Mouse (Mus musculus) neural tube, embryonic 10.5 days (tissue): ENCODE data around the gene Lypd6.

Experiments
- DNase-seq: peaks from one replicate; pipeline ENCODE4 v3.0.0-alpha.2; 2017; ENCODE audit warnings: low spot score; ENCODE audit errors: extremely low spot score

Lypd6 gene

DNA sequence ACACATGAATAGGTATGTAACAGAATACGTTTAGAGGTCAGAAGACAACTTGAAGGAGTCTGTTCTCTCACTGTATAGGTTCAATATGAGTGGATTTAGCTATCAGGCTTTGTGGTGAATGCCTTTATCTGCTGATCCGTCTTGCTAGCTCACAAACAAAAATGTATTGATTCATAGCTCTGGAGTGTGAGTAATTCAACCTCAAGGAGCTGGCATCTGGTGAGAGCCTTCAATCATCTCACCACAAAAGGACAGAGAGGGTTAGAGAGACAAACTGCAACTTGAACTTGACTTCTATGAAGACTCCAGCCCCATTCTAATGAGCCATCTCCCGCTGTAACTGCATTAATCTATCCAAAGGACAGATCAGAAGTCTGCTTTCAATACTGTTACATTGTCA, 40.6 kb downstream of the Lypd6 start:
- no peak for DNase-seq

DNA sequence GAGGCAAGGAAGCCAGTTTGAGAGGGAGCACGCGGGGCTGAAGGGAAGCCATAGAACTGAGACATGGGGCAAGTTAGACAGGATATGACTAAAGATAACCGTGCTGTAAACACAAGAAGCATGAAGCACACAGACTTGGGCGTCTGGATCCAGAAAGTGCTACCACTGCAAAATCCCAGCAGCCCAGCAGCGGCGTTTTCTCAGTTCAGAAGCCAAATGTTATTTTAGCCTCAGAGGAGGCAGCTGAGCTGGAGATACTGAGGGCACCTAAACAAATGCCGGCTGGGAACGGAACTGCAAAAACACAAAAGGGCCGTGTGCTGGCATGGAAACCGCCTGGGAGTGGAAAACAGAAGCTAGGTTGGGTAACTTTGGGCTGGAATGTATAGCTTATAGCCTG, 43.9 kb downstream of the Lypd6 start:
- DNase-seq, result no peak

DNA sequence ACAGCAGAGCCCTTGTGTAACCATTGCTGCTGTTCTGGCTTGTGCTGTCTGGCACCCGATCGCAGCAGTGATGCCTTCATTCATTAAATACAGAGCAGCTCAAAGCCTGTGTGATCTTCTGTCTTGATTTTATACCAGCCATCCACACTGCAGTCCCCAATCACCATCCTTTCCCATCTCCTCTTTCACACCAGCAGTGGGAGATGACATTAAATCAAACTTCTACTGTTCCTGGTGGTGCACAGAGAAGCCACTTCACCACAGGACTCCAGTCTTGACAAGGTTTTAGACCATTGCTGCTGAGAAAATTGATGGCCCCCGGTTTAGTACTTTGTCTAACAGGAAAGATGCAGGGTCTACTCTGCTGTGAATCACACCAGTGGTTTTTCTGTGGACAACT, 44.9 kb downstream of the Lypd6 start:
- no peak for DNase-seq

DNA sequence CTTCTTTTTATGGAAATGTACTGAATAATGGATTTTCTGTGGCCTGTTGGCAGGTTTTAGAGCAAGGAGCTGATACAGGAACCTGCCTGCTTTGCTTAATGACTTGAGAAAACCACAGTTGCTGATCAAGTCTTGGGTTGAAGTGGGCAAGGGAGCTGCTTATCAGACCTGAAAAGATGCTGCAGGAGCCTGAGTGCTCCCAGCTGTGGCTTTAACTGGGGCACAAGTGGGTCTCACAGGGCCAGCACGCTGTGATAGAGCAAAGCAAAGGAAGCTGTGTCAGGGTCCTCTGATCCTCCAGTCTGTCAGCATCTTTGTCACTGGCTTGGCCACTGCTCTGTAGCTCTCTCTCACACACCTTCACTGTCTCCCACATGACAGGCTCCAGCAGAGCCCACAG, 45.4 kb downstream of the Lypd6 start:
- DNase-seq, result no peak

DNA sequence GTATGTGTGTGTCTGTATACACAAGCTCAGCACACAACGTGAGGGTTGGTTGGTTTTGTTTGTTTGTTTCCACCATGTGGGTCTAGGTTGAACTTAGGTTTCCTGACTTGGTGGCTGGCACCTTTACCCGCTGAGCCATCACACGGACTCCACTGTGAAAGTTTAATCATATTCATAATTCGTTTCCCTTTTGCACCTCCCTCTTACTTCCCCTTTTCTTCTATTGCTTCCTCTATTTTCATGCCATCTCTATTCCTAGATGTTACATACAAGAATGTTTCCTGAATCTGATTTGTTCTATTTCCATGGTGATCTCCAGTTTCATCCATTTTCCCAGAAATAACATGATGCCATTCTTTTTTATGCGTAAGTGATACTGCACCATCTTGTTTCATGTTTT, 46.2 kb downstream of the Lypd6 start:
- no peak for DNase-seq

DNA sequence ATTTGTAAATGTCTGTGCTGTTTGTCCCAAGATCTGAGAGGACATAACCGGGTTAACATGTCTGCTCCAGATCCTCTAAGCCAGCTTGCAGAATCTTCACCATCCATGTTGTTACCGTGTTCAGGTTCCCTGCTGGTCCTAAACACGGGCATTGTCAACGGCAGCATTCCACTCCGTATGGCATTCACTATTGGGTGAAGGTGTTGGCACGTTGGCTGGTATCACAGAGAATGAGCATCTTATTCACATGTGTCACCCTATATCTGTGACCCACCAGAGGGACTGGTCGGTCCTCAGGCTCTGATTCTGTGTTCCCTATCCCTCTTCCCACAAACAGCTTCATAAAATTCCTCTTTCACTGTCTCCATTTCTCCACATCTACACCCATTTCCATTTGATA, 52.9 kb downstream of the Lypd6 start:
- DNase-seq, result no peak

DNA sequence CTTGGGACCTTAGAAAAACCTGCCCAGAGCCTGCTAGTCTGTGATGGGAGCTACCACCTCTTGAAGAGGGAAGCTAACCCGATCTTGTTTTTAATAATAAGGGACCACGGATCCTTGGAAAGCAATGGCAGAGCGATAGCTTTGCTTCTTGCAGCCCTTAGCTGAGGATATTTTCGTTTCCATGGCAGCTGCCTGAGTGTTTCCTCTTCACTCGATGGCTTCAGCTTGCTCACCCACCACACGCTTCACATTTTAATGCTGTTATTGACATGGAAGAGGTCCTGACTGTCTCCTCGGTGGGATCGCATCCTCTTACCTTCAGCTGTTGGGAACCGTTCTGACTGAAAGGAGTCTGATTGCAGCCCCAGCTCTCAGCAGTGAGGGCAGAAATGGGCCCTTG, 54.6 kb downstream of the Lypd6 start:
- DNase-seq, result no peak

DNA sequence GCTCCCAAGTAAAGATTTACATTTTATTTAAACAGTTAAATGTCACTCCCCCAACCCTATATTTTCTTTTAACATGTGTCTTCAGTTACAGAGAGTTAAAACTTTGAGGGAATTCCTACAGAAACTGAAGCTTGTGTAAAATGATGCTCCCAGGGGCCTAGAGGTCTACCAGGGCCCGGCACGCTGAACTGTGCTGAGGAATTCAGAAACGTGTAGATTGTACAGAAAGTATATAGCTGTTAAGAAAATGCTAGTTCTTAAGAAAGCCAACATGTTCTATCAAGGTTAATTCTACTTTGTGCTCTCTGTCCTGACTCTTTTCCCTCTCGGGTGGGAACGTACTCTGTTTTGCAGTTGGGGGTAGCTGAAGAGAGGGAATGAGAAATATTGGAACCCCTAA, 57.1 kb downstream of the Lypd6 start:
- DNase-seq, result no peak

DNA sequence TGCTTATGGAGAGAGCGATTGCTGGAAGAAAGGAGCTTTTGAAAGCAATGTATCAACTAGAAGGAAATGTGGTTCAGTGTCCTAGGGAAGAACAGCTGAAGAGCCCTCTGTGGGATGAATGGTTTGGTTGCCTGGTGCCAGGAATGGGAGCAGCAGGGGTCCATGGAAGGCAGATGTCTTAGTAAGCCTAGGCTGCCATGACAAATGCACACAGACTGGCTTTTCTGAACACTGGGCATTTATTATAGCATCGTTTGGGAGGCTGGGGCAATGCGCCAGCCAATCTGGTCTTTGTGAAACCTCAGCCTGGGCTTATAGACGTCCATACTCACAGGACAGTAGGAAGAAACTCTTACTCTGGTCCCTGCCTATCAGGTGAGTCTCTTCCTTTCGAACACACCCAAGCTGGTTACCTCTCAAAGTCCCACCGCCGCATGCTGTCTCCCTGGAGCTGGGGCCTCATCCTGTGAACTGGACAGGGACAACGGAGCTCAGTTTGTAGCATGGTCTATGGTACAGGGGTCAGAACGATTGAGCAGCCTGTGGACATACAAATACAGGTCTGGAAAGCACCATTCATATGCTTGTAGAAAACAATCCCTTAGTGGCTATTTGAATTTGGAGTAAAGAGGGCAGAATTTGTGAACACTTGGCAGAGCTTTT, 61.4 kb downstream of the Lypd6 start:
- peak; percentile 11 for DNase-seq

DNA sequence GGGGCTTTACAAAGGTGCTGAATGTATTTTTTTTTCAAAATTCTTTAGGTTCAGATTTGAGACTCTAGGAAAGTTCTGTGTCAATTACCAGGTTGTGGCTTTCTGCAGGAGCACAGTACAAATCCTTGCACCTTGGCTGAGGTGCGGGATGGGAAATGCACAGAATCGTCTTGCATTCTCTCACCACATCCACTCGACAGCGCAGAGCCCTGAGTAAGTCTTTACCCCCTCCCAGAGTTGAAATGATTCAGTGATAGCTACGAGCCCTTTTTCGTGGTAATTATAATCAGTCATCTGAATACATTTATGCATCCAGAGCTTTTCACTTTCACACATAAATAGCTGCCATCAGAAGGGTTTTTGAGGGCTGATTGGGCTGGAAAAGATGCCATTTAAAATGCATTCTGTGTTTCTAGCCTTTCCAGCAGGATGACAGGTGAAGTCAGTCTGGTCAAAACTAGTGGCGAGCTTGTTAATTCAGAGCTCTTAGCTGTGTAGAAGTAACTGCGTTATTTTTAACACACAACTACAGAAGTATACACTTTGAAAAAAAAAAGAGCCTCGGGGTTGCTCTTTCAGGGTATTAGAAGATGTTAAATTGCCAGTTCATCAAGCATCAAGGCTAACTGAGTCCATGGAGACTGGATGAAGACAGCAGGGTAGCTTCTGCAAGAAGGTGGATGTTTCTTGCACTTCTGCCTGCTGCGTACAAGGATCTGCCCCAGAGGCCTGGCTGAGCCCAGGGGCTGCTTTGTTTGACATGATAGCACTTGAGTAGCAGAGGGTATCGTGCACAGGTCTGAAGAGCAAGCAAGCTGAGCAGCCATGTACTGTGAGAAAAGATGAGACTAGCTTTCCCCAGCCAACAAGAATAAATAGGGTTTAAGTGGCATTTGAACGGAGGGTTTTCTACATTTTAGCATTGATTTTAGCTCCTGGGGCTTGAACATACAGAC, 62.4 kb downstream of the Lypd6 start:
- peak; percentile 6 for DNase-seq

DNA sequence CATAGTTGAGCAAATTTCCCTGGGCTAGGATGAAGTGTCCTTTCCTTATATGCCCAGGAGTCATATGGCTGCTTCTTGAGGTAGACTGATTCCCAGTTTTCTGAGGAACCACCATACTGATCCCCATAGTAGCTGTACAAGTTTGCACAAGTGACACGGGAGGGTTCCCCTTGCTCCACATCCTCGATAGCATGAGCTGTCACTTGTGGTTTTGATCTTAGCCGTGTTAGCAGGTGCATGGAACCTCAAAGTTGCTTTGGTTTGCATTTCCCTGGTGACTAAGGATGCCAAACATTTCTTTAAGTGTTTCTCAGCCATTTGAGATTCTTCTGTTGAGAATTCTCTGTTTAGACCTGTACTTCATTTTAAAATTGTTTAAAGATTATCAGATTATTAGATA, 64.4 kb downstream of the Lypd6 start:
- DNase-seq, result no peak

DNA sequence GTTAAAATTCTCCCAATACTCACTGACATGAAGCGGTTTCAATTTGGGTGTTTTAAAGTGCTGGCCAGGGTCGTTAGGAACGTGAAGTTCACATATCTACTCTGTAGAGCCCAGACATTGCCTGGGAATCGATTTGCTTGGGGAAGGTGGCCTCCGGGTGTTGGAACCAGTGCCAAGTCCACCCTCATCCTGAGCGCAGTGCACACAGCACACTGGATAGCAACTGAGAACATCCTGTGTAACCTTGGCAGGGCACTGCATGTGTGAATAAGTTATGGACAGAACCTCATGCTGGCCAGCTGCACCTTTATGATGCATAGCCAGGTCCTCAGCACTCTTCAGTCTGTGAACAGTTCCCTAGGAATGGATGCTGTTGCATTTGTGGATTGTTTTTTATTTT, 77.4 kb downstream of the Lypd6 start:
- DNase-seq, result no peak

DNA sequence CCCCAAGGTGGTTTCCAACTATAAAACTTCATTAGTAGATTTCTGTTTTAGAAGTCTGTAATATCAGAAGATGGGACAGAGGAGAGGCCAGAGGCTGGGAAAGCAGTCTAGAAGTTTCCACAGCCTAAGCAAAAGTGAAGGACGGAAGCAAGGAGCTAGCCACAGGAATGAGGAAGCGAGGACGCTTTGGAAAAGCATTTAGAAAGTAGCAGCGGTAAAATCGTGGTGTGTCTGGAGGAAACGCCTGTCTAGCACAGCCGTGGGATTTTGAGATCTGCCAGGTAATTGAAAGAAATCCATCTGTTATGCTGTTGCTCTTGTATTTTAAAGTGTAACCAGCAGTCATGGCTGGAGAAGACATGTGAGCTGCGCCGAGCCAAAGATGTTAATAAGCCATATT, 81.1 kb downstream of the Lypd6 start:
- DNase-seq, result no peak

DNA sequence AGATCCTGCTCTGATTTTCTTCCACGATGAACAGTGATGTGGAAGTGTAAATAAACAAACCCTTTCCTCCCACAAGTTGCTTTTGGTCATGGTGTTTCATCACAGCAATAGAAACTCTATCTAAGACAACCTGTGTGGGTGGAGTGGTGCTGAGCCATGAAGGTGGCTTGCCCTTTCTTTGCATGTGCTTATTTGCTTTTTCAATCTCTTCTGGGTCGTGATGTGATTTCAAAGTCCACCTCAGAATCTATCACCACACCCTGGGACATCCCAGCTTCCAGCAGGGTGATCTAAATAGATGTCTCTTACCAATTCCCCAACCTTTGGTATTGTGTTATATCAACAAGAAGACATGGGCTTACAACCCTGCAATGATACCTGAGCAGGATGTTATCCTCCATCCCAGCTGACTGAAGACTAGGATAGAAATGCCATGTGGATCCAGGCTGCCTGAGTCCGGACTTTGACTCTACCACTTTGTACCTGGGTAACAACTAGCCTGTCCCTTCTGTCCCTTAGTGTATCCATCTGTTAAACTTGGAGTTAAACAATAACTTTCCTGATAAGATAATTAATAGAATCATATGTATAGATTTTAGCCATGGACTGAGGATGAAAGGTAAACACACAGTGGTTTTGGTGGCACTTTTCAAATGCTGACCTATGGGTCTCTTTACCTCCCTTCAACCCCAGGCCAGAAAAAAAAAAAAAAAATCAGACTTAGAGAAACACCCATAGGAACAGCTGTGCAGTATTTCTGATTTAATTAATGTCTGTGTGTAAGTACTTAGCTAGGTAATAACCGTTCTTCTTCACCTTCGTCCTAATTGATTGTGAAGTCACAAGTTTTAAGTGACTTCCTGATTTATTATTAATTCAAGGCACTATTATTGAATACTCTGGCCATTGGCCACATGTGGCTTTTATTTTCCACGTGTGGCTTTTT, 83.3 kb downstream of the Lypd6 start:
- DNase-seq, result no peak

DNA sequence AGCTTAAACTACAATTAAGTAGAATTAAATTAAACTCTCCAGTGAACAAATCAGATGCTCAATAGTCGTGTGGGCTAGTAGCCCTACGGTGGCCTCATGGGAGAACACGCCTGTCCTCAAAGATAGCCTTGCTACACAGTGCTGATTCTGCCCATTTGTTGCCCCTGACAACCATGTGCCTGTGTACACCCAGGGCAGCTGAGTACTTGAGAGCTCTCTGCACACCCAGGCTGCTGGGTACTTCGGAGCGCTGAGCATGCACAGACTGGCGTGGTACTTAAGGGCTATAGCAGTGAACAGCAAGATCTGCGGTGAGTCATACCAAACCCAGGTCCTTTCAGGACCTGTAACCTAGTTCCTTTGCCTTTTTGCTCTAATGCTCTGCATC, 84.0 kb downstream of the Lypd6 start:
- no peak for DNase-seq

DNA sequence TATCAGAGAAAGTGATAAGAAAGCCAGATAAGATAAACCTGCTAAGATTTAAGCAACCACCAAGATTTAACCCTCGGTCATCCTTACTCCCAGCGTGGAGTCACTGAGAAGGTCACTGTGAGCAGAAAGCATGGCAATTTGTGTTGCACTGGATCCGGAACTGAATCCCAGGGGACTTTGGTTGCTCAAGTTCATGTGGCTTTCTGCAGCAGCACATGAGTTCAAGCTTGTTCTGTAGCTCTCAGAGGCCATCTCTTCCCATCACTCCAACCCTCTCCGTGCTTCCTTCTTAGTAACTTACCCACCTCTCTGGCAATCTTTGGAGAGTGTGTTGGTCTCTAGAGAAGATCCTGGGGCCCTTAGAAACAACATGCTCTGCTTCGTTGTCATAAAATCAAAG, 84.6 kb downstream of the Lypd6 start:
- no peak for DNase-seq

DNA sequence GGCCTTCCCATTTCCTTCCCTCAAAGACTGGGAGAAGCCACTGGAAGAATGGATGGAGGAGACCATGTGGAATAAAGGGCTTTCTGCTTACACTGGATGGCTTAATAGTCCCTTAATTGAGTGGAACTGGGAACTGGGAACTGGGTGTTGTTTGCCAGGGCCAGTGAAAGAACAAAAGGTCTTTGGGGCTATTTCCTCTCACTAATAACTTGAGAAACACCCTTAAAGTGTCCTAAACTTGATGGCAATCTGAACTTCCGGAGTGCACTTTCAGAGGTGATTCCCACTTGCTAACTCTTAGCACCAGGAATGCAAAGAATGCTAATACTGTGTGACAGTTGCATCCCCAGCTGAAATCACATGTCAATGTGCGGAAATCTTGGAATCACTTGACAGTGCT, 85.2 kb downstream of the Lypd6 start:
- no peak for DNase-seq

DNA sequence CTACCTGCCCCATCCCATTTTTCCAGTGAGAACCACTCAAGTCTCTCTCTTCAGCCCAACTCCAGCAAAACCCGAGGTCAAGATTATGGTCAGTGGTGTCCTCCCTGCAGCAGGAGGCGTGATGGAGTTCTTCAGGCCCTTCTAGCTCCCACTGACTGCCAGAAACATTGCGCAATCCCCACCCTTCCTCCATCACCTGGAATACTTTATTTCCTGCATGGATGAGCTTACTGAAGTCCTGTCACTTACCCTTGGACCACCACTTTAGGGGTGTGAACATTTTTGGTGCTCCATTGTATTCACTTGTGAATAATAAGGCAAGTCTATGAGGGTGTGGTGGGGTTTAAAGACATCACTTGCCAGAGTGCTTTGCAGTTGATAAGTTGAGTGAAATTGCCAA, 85.7 kb downstream of the Lypd6 start:
- DNase-seq, result no peak

DNA sequence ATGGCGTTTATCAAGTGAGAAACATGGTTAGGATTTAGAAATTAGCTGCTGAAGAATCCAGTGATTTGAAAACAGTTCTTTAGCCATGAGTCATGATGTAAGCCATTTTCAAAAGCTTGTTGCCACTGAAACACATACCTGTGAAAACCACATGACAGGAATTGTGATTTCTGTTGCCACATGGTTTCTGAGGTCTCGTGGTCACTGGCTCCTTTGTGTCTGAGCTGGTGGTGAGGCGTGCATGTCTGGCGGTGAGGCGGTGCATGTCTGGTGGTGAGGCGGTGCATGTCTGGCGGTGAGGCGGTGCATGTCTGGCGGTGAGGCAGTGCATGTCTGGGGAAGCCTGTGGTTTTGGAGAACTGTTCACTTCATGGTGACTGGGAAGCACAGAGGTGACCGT, 89.8 kb downstream of the Lypd6 start:
- no peak for DNase-seq

DNA sequence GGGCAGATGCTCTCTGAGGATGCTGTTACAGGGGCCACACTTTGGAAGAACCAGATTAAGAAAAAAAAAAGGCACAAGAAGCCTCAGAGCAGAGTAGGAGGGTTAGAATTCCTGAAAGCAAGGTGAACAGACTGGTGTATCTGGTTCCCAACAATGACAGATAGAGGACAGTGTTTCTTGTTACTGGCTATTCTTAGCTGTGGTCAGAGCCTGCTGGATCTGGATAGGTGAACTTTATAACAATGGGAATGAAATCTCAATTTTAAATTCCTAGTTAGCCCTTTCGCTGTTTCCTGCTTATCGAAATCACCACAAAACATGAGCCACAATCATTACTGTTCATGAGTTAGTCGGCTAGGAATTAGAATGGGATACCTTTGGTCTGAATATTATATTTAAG, 93.8 kb downstream of the Lypd6 start:
- DNase-seq, result no peak

DNA sequence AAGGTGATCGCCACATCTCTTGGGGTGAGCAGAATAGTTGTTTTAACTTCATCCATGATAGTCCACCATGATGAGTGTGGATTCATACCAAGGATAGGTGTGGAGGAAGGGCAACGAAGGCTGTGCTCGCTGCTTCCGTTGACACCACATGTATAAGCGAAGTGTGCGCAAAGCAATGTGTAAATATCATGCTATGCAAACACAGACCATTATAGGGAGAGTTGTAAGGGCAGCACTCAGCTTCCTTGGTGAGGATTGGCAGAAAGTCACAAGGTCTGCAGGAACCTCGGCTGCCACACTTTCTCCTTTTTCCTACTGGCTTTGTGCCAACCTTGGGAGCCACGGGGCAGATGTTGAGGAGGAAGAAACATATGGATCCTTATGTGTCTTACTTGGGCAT, 97.4 kb downstream of the Lypd6 start:
- DNase-seq, result no peak

DNA sequence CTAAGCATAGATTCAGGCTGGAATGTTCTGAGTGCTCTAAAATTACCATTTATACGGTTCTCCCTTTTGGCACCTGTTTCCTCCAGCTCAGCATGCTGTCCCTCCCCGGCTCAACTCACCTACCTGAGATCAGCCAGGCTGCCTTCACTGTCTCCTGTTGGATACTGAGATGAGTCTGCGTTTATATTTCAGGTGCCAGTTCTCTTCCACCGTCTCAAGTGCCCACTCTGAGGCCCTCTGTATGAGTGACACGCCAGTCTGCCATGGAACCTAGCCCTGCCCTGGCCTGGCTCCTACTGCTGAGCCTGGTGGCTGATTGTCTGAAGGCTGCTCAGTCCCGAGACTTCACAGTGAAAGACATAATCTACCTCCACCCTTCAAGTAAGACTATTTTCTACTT, 99.0 kb downstream of the Lypd6 start:
- DNase-seq, result no peak
